Mouse (Mus musculus) right cerebral cortex, postnatal 36 days (tissue): ENCODE results near the gene Srp68.

Source experiments
- DNase-seq, 2 experiments: peaks; one replicate each; pipeline ENCODE4 v3.0.0; 2022; ENCODE audit warnings: low spot score in 2 of 2, mixed read lengths in 1 of 2

The Srp68 gene

GRCm38 (mm10) chr11:116247502-116248222 lies 26.4 kb downstream of the Srp68 start:
- DNase-seq, result no peak

GRCm38 (mm10) chr11:116245616-116246015 lies 28.4 kb downstream of the Srp68 start:
- DNase-seq, result no peak

GRCm38 (mm10) chr11:116244580-116244979 lies 29.4 kb downstream of the Srp68 start:
- no peak for DNase-seq

- DNase-seq, result no peak
Observed at GRCm38 (mm10) chr11:116241744-116242235, 32.2 kb downstream of the Srp68 start.

- no peak for DNase-seq
Observed at GRCm38 (mm10) chr11:116239797-116240196, 34.2 kb downstream of the Srp68 start.

DNA sequence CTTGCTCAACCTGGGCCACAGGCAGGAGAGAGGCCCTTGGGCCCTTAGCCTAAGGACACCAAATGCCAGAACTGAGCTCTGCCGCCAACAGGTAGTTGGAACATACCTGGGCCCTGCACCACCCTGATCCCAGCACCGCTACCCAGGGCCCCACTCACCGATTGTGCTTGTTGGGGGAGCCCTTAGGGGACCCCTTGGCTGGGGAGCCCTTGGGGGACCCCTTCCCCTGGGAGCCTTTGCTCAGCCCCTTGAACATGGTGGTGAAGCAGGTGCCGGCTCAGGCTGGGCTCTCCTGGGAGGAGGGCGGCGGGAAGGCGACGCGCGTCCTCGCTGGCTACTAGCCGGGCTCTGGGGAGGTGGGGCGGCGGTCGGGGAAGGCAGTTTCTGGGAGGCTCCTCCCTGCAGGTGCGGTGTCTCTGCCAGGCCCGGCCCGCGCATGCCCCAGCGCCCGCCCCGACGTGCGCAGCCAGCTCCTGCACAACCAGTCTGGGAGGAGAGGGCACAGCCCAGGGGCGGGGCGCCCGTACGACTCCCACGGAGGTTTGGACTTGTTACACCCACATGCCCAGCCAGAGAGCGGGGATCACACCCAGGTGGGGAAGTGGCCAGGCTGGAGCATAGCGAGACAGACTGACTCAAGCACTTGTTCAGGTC lies 36.1 kb downstream of the Srp68 start, which contains the start of gene Evpl:
TSS of gene Evpl (minus strand) at position 336 of the 654 bp plus-strand sequence.
- DNase-seq, result no peak

DNA sequence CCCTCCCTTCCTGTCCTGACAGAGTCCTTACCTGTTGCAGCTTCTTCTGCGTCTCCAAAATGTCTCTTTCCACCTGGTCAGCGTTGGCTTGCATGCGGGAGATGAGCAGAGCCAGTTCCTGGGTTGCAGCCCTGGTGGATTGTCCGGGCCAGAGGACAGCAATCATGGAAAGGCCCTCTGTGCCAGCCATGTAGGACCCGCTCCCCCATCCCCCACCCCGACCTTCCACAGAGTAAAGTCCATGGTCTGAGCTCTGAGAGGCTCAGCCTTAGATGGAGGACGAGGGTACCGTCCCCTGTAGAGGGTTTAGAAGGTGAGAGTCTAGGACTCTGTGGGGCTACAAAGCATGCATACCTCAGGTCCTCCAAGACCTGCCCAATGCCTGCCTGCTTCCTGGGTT lies 39.1 kb downstream of the Srp68 start:
- no peak for DNase-seq

DNA sequence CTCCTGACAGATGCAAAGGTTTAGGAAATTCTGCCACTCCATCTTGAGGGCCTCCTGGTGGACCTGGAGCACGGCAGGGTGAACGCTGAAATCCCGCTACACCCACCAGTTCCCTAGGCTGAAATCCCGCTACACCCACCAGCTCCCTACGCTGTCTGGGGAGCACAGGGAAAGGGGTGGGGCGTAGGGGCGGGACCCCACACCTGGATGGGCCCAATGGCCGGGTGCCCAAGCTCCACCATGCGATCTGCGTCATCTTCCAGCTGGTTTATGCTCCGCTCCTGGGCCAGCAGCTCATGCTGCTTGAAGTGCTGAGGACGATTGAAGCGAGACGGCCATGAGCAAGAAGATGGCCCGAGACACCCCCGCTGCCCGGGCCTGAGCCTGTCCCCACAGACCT lies 41.6 kb downstream of the Srp68 start:
- DNase-seq, result no peak

GRCm38 (mm10) chr11:116228699-116229098 lies 45.3 kb downstream of the Srp68 start:
- no peak for DNase-seq

GRCm38 (mm10) chr11:116226414-116226813 lies 47.6 kb downstream of the Srp68 start:
- DNase-seq, result peak; percentile 28 to 37

DNA sequence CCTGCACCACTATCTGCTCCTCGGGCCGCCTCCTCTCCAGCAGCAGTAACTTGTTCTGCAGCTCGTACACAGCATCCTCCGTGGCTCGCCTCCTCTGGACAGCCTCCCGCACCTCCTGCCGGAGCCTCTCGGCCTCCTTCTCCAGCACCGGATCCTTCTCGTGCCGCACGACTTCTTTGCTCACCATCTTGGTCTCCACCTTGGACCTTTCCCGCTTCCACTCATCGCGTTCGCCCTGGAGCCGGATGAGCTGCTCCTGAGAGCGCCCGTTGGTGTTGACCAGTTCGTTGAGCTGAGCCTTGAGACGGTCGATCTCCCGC lies 51.3 kb downstream of the Srp68 start:
- DNase-seq, result no peak

DNA sequence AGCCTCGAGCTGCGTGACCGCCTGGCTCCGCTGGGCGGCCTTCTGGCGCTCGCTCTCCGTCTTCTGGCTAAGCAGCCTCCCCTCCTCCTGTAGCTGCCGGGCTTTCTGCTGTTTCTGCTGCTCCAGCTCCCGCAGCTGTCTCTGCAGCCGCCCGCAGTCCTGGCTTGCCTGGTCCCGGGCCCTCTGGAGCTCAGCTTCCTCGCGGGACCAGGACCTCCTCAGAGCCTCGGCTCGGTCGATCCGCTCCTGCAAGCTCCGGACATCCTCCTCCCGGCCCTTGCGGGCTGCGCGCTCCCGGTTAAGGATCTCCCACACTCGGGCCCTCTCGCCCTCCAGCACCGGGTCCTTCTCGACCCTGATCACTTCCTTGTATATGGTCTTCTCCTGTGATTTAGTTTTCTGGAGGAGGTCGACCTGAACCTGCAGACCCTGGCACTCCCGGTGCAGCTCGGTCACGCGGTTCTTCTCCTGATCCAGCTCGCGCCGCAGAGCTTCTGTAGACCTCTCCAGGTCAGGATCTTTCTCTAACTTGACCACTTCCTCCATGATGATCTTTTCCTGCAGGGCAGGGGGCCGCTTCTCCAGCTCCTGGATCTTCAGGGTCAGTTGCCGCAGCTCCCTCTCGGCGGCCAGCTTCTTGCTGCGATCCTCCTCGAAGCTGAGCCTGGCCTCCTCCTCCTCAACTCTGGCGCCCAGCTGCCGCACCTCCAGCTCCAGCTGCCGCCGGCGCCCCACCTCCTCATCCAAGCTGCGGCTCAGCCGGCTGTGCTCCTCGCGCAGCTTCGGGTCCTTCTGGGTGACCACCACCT lies 51.9 kb downstream of the Srp68 start:
- no peak for DNase-seq

DNA sequence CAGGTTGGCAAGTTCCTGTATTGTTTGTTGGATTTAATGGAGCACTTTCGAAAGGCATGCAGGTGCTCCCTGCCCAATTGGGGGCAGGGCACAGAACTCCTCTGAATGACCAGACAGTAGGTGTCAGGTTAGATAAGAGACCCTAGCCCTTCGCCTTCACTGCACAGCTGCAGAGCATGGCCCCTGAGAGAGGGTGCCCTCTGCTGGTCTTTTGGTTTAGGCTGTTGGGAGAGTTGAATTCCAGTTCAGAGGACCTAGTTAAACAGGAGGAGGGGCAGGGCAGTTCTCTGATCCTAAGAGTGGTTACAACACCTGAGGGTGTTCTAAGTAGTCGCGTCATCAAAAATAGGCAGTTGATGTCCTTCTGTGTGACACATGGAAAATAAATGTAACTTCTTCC lies 54.1 kb downstream of the Srp68 start:
- no peak for DNase-seq

DNA sequence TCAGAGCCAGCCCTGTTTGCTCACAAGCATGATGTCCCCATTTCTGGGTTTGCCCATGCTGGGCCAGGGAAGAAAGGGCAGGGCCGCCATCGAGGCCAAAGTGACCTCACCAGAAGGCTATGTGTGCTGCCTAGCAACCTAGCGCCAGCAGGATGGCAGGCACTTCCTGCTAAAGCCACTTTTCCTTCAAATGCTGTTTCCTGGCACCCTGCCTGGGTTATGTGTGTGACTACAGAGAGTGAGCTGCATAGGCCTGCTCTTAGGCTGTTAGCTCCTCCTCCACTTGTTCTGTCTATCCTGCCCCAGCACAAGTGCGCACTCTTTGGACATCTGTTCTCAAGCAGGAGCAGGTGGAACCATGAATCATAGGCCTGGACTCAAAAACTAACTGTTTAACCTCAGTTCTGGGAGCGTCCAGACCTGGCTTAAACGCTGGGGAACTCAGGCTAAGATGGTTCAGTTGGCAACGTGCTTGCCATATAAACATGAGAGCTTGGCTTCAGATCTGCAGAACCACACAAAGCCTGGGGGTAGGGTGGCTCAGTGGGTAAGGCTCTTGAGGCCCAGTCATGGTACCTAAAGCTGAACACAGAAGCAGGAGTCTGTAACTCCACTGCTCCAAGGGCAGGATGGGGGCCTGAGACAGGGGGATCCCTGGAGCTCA lies 55.1 kb downstream of the Srp68 start:
- peak; percentile 68 to 78 for DNase-seq

DNA sequence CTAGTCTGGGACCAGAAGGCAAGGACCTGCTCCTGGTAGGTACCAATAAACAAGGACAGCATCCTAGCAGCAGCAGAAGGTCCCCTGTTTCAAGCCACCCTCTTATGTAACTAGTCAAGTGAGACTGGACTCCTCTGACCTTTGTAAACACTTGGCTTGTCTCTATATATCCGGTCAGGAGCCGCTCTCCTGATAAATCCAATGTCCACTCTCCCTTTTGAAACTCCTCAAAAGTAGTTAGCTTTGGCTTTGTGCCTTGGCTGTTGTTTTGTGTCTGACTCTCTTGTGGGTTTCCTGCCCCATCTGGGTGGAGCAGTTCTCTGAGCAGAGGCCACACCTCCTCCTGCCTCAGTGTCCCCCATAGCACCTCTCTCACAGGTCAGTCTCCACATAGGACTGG lies 55.8 kb downstream of the Srp68 start:
- no peak for DNase-seq

GRCm38 (mm10) chr11:116216549-116216948 lies 57.5 kb downstream of the Srp68 start:
- DNase-seq, result no peak

- DNase-seq, result no peak
Observed at GRCm38 (mm10) chr11:116215991-116216390, 58.0 kb downstream of the Srp68 start.

DNA sequence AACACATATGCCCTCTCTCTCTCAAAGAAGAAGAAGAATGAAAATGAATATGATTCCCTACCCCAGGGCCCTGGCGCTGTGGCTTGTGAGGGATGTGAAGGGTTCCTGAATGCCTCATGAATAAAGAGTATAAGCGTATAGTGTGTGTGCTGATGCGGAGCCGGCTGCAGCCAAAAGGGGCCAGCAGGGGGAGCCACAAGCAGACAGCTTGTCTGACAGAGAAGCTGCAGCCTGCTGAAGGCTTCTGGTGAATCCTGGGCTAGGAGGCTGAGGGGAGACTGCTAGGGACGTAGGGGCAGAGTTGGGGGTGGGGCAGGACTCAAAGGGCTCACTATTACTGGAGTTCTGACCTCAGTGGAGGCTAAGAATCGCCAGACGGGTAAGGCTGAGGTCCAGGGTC lies 58.8 kb downstream of the Srp68 start:
- no peak for DNase-seq

DNA sequence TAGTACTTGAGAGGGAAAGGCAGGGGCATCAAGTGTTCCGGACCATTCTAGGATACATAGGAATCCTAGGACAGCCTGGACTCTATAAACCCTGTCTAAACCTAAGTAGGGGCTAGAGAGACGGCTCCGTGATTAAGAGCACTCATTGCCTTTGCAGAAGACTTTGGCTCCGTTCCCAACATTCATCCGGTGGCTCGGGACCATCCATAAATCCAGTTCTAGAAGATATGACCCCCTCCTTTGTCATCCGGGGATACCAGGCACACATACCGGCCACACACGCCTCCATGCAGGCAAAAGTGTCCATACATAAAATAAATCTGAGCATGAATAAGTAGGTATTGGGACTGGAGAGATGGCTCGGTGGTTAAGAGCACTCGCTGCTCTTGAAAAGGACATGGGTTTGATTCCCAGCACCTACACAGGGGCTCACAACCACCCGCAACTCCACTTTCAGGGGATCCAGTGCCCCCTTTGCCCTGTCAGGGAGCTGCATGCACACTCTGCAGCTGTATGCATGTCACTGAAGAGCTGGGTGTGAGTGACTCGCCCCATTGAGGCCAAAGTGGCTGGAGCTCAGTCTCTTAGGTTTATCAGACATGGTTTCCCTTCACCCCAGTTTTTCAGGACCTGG lies 60.0 kb downstream of the Srp68 start:
- no peak for DNase-seq

GRCm38 (mm10) chr11:116212847-116213246 lies 61.2 kb downstream of the Srp68 start:
- DNase-seq, result no peak

DNA sequence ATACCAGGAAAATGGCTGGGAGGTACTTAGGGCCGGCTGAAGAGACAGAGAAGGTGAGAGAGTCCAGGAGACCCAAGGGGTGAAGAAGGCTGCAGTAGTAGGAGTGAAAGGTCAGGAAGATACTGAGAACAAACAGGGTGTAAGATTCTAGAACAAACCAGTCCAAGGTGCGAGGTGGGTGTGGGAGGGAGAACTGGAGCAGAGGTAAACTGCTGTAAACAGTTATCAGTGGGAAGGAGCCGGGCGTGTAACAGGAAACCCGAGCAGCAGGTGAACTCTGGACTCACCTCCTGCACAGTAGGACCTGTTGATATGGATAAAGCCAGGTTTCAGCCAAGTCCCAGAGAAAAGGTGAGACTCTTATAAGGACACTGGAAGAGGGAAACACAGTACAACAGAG lies 63.3 kb downstream of the Srp68 start:
- DNase-seq, result no peak

DNA sequence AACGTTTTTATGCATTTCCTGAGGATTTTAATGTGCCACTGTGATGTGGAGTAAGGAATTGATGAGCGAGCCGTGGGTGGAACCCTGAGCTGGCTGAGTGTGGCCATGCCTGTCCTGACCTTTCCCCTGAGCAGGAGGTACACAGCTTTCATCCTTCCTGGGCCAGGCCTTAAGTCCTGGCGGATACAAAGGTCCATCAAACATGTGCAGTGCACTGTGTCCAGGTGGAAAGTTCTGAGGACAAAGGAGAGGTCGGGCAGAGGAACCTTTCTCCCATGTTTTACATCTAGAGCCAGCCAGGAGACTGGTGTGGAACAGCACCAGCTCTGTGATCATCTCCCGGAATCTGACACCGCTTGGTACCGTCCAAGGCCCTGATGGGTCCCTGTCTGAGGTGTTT lies 64.8 kb downstream of the Srp68 start:
- no peak for DNase-seq
